Mouse (Mus musculus) midbrain, embryonic 15.5 days (tissue): ENCODE measurements around the gene Reck. TPM values are rescaled to one million over a fixed set of nuclear protein-coding genes. Genes with fewer than 3 reads are reported as not detected.
A peak's percentile ranks its signal among the peaks of the same experiment; 100 is the strongest.

Experiments
- ATAC-seq: fragments of 200-750 bp; cut with Nextera tagmentation; replicated peaks from 2 replicates; pipeline ENCODE4 v1.8.0; 2017; ENCODE audit warnings: moderate TSS enrichment
- H3K27ac ChIP-seq: fragments of 300-500 bp; sonication (generic); 2 replicates; pipeline ENCODE4 v1.5.1; 2015; ENCODE audit warnings: mild to moderate bottlenecking, inconsistent platforms
- H3K27me3 ChIP-seq: fragments of 300-500 bp; sonication (generic); replicated peaks from 2 replicates; pipeline ENCODE4 v1.6.1; 2015; ENCODE audit warnings: inconsistent platforms
- H3K36me3 ChIP-seq: fragments of 300-500 bp; sonication (generic); replicated peaks from 2 replicates; pipeline ENCODE4 v1.6.1; 2015; ENCODE audit warnings: inconsistent platforms
- H3K4me1 ChIP-seq: fragments of 300-500 bp; sonication (generic); 2 replicates; pipeline ENCODE4 v1.6.1; 2015; ENCODE audit warnings: inconsistent platforms
- H3K4me2 ChIP-seq: fragments of 300-500 bp; sonication (generic); 2 replicates; pipeline ENCODE4 v1.6.1; 2015; ENCODE audit warnings: inconsistent platforms, mild to moderate bottlenecking, moderate library complexity
- H3K4me3 ChIP-seq: fragments of 300-500 bp; sonication (generic); 2 replicates; pipeline ENCODE4 v1.5.1; 2015; ENCODE audit warnings: mild to moderate bottlenecking, inconsistent platforms
- H3K9ac ChIP-seq: fragments of 300-500 bp; sonication (generic); 2 replicates; pipeline ENCODE4 v1.6.1; 2015; ENCODE audit warnings: mild to moderate bottlenecking, inconsistent platforms
- H3K9me3 ChIP-seq: fragments of 300-500 bp; sonication (generic); 2 replicates; pipeline ENCODE4 v1.6.1; 2016; ENCODE audit warnings: inconsistent platforms
- WGBS: fragments of 180-500 bp; shearing (Covaris S2); methylation state at CpG from one replicate; pipeline ENCODE4 v1.1.7; 2015; ENCODE audit warnings: mixed read lengths; 5-methylcytosine and 5-hydroxymethylcytosine counted together
- polyA plus RNA-seq: library from polyadenylated mRNA; unstranded; fragments of >200 nt; fragmentation: Nextera tagmentation; extraction: Ambion mirVana; gene quantifications from 2 replicates; pipeline ENCODE4 v1.2.1, GENCODE M21; 2015

Reck gene
- polyA plus RNA-seq, 1 experiment from 2014 or later: 7.0 TPM

GRCm38 (mm10) chr4:43959523-43960179 is 84.3 kb downstream of the Reck start:
- WGBS: 72% methylated on average over 9 of the region's 9 CpGs
- Histone ChIP-seq H3K4me1 (peaks cover 17% of the 10 kb centered on the region), H3K36me3 (no peaks in the 10 kb centered on the region), H3K27ac (no peak overlapping the region), H3K4me2 (0 out of 2 replicates have a peak overlapping the region, but pooled peaks have one; percentile 5), H3K27me3 (0 out of 2 replicates have a peak, but pooled peaks cover 5% of the 10 kb centered on the region), H3K9me3 (no peaks in the 10 kb centered on the region), H3K9ac (no peak overlapping the region), H3K4me3 (no peak overlapping the region)
- ATAC-seq: no peak

- Histone ChIP-seq H3K4me1 (peaks cover 17% of the 10 kb centered on the region), H3K27me3 (0 out of 2 replicates have a peak, but pooled peaks cover 5% of the 10 kb centered on the region), H3K36me3 (no peaks in the 10 kb centered on the region), H3K27ac (no peak overlapping the region), H3K4me2 (no peak overlapping the region), H3K9me3 (no peaks in the 10 kb centered on the region), H3K4me3 (no peak overlapping the region), H3K9ac (no peak overlapping the region)
- no peak for ATAC-seq
- WGBS: 87% methylated on average over 6 of the region's 6 CpGs
Measured at GRCm38 (mm10) chr4:43960207-43960606, 84.9 kb downstream of the Reck start.

GRCm38 (mm10) chr4:43964326-43964833 is 89.0 kb downstream of the Reck start:
- Histone ChIP-seq H3K27me3 (0 out of 2 replicates have a peak, but pooled peaks cover 5% of the 10 kb centered on the region), H3K9ac (no peak overlapping the region), H3K4me1 (peaks cover 10% of the 10 kb centered on the region), H3K4me3 (no peak overlapping the region), H3K36me3 (no peaks in the 10 kb centered on the region), H3K4me2 (no peak overlapping the region), H3K9me3 (no peaks in the 10 kb centered on the region), H3K27ac (no peak overlapping the region)
- WGBS: 46% methylated on average over 2 of the region's 2 CpGs
- no peak for ATAC-seq

- ATAC-seq: no peak
- peaks cover 9% of the 10 kb centered on the region for H3K4me1 ChIP-seq
- H3K9ac ChIP-seq: no peak overlapping the region
- no peak overlapping the region for H3K4me2 ChIP-seq
- no peaks in the 10 kb centered on the region for H3K27me3 ChIP-seq
- H3K9me3 ChIP-seq: no peaks in the 10 kb centered on the region
- no peak overlapping the region for H3K27ac ChIP-seq
- WGBS: 59% methylated on average over 4 of the region's 4 CpGs
- H3K36me3 ChIP-seq: no peaks in the 10 kb centered on the region
- no peak overlapping the region for H3K4me3 ChIP-seq
Measured at GRCm38 (mm10) chr4:43964951-43965684, 89.8 kb downstream of the Reck start.

- no peaks in the 10 kb centered on the region for H3K27me3 ChIP-seq
- no peak for ATAC-seq
Measured at GRCm38 (mm10) chr4:43965856-43966535, 90.7 kb downstream of the Reck start.

GRCm38 (mm10) chr4:43968650-43969049 is 93.3 kb downstream of the Reck start:
- Histone ChIP-seq H3K27me3 (no peaks in the 10 kb centered on the region), H3K36me3 (no peaks in the 10 kb centered on the region), H3K4me3 (no peak overlapping the region), H3K27ac (no peak overlapping the region), H3K9ac (no peak overlapping the region), H3K4me2 (no peak overlapping the region), H3K9me3 (no peaks in the 10 kb centered on the region), H3K4me1 (peaks cover 21% of the 10 kb centered on the region)
- 45% methylated on average over 13 of the region's 13 CpGs for WGBS
- ATAC-seq: no peak

More at GRCm38 (mm10) chr4:43965856-43966535, 90.7 kb downstream of the Reck start:
- Histone ChIP-seq H3K9me3 (no peaks in the 10 kb centered on the region), H3K36me3 (no peaks in the 10 kb centered on the region), H3K4me1 (peaks cover 9% of the 10 kb centered on the region), H3K4me2 (no peak overlapping the region), H3K9ac (no peak overlapping the region), H3K27ac (no peak overlapping the region), H3K4me3 (no peak overlapping the region)
- 85% methylated on average over 7 of the region's 7 CpGs for WGBS

- H3K9me3 ChIP-seq: no peaks in the 10 kb centered on the region
- WGBS: 24% methylated on average over 4 of the region's 4 CpGs
- H3K9ac ChIP-seq: no peak overlapping the region
- no peaks in the 10 kb centered on the region for H3K36me3 ChIP-seq
- no peak overlapping the region for H3K4me2 ChIP-seq
- H3K27ac ChIP-seq: no peak overlapping the region
- H3K27me3 ChIP-seq: no peaks in the 10 kb centered on the region
- H3K4me3 ChIP-seq: no peak overlapping the region
- H3K4me1 ChIP-seq: peaks cover 22% of the 10 kb centered on the region
- ATAC-seq: no peak
Measured at GRCm38 (mm10) chr4:43969373-43969772, 94.0 kb downstream of the Reck start.

- no peak for ATAC-seq
- 82% methylated on average over 20 of the region's 20 CpGs for WGBS
- H3K9ac ChIP-seq: no peak overlapping the region
- H3K27ac ChIP-seq: no peak overlapping the region
- H3K9me3 ChIP-seq: no peaks in the 10 kb centered on the region
- H3K4me1 ChIP-seq: peaks cover 22% of the 10 kb centered on the region
- no peaks in the 10 kb centered on the region for H3K27me3 ChIP-seq
- no peak overlapping the region for H3K4me2 ChIP-seq
- no peaks in the 10 kb centered on the region for H3K36me3 ChIP-seq
- H3K4me3 ChIP-seq: no peak overlapping the region
Measured at GRCm38 (mm10) chr4:43970393-43971330, 95.3 kb downstream of the Reck start.

GRCm38 (mm10) chr4:43971541-43972136 is 96.3 kb downstream of the Reck start:
- no peak overlapping the region for H3K27ac ChIP-seq
- no peak for ATAC-seq
- H3K9me3 ChIP-seq: no peaks in the 10 kb centered on the region
- H3K9ac ChIP-seq: no peak overlapping the region
- no peaks in the 10 kb centered on the region for H3K36me3 ChIP-seq
- H3K27me3 ChIP-seq: no peaks in the 10 kb centered on the region
- H3K4me1 ChIP-seq: peaks cover 22% of the 10 kb centered on the region
- H3K4me2 ChIP-seq: no peak overlapping the region; the same call in 1 of the 2 replicates
- WGBS: 64% methylated on average over 9 of the region's 9 CpGs
- H3K4me3 ChIP-seq: no peak overlapping the region

- H3K4me2 ChIP-seq: peak overlapping the region; percentile 7; the same call in 1 of the 2 replicates
- WGBS: 4% methylated on average over 8 of the region's 8 CpGs
- no peaks in the 10 kb centered on the region for H3K36me3 ChIP-seq
- peaks cover 22% of the 10 kb centered on the region for H3K4me1 ChIP-seq
- no peak overlapping the region for H3K27ac ChIP-seq
- no peaks in the 10 kb centered on the region for H3K9me3 ChIP-seq
- H3K4me3 ChIP-seq: no peak overlapping the region
- ATAC-seq: no peak; the same call in 1 of the 2 replicates
- no peak overlapping the region for H3K9ac ChIP-seq
- no peaks in the 10 kb centered on the region for H3K27me3 ChIP-seq
Measured at GRCm38 (mm10) chr4:43972137-43972591, 96.8 kb downstream of the Reck start.

- no peaks in the 10 kb centered on the region for H3K36me3 ChIP-seq
- no peak overlapping the region for H3K4me2 ChIP-seq
- no peak overlapping the region for H3K4me3 ChIP-seq
- no peak for ATAC-seq
- WGBS: 28% methylated on average over 4 of the region's 4 CpGs
- H3K9ac ChIP-seq: no peak overlapping the region
- H3K27ac ChIP-seq: no peak overlapping the region
- H3K27me3 ChIP-seq: no peaks in the 10 kb centered on the region
- no peaks in the 10 kb centered on the region for H3K9me3 ChIP-seq
- peaks cover 23% of the 10 kb centered on the region for H3K4me1 ChIP-seq
Measured at GRCm38 (mm10) chr4:43973526-43973981, 98.2 kb downstream of the Reck start.
